Mouse (Mus musculus) hindbrain, embryonic 12.5 days (tissue): ENCODE results near the gene 1700025G04Rik. TPM values are rescaled to one million over a fixed set of nuclear protein-coding genes. Genes with fewer than 3 reads are reported as not detected.
A peak's percentile ranks its signal among the peaks of the same experiment; 100 is the strongest.

Experiments
- ATAC-seq: fragments of 200-750 bp; cut with Nextera tagmentation; 2 replicates; pipeline ENCODE4 v1.8.0; 2017; ENCODE audit warnings: moderate TSS enrichment; ENCODE audit not compliant: low FRiP score
- H3K27ac ChIP-seq: fragments of 300-500 bp; sonication (generic); 2 replicates; pipeline ENCODE4 v1.5.1; 2016; ENCODE audit warnings: mild to moderate bottlenecking
- H3K27me3 ChIP-seq: fragments of 300-500 bp; sonication (generic); 2 replicates; pipeline ENCODE4 v1.6.1; 2016; ENCODE audit warnings: mild to moderate bottlenecking
- H3K36me3 ChIP-seq: fragments of 300-500 bp; sonication (generic); 2 replicates; pipeline ENCODE4 v1.6.1; 2016; ENCODE audit warnings: mild to moderate bottlenecking
- H3K4me1 ChIP-seq: fragments of 300-500 bp; sonication (generic); 2 replicates; pipeline ENCODE4 v1.6.1; 2016
- H3K4me2 ChIP-seq: fragments of 300-500 bp; sonication (generic); replicated peaks from 2 replicates; pipeline ENCODE4 v1.6.1; 2016; ENCODE audit warnings: mild to moderate bottlenecking
- H3K4me3 ChIP-seq: fragments of 300-500 bp; sonication (generic); 2 replicates; pipeline ENCODE4 v1.5.1; 2016; ENCODE audit warnings: mild to moderate bottlenecking
- H3K9ac ChIP-seq: fragments of 300-500 bp; sonication (generic); 2 replicates; pipeline ENCODE4 v1.6.1; 2016; ENCODE audit warnings: mild to moderate bottlenecking, moderate library complexity
- H3K9me3 ChIP-seq: fragments of 300-500 bp; sonication (generic); replicated peaks from 2 replicates; pipeline ENCODE4 v1.6.1; 2016; ENCODE audit warnings: mild to moderate bottlenecking
- WGBS: fragments of 180-500 bp; shearing (Covaris S2); methylation state at CpG from one replicate; pipeline ENCODE4 v1.1.7; 2016; 5-methylcytosine and 5-hydroxymethylcytosine counted together
- polyA plus RNA-seq: library from polyadenylated mRNA; unstranded; fragments of >200 nt; fragmentation: Nextera tagmentation; extraction: Ambion mirVana; gene quantifications from 2 replicates; pipeline ENCODE4 v1.2.1, GENCODE M21; 2016

The 1700025G04Rik gene
- polyA plus RNA-seq, 1 experiment from 2014 or later: 51.0 TPM

DNA sequence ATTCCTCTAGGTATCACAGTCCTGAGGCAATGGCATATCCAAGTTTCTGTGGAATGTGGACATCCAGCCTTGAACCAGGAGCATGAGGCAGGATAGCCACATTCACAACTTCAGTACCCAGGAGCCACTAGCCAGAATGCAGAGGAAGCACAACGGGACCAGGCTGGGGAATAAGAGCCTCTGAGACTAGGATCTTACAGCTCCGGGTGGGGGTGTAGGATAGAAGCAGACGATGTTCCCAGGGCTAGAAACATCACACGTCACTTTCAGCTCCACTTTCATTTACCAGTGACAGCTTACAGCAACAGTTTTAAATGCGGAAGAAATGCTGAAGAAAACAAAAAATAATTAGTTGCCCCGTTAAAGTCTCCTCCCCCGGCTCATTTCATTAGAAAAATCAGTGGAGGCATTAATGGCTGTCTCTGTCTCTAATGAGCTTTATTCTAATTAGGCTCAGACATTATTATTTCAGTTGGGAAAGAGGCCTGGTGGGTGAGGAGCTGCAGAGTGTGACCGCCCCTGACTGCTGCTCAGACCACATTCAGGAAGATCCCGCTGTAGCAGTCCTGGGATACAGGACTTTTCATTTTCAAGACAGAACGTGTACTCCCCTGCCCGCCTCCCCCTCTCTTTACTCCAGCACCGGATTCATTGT lies 189.1 kb downstream of the 1700025G04Rik start:
- peak overlapping the region; percentile 35; the same call in 1 of the 2 replicates for H3K27ac ChIP-seq
- ATAC-seq: peak; percentile 61; the same call in 1 of the 2 replicates

GRCm38 (mm10) chr1:151899964-151900363 lies 190.0 kb downstream of the 1700025G04Rik start:
- Histone ChIP-seq H3K4me2 (no peak overlapping the region), H3K36me3 (no peaks in the 10 kb centered on the region), H3K27ac (peak overlapping the region; percentile 30; the same call in 1 of the 2 replicates), H3K4me3 (no peak overlapping the region), H3K9me3 (no peaks in the 10 kb centered on the region), H3K27me3 (no peaks in the 10 kb centered on the region), H3K9ac (no peak overlapping the region), H3K4me1 (peaks cover 22% of the 10 kb centered on the region)
- WGBS: 84% methylated on average over 7 of the region's 7 CpGs
- no peak for ATAC-seq

More for the DNA sequence above, 189.1 kb downstream of the 1700025G04Rik start:
- no peaks in the 10 kb centered on the region for H3K27me3 ChIP-seq
- H3K9ac ChIP-seq: no peak overlapping the region
- no peak overlapping the region for H3K4me3 ChIP-seq
- WGBS: 69% methylated on average over 12 of the region's 12 CpGs
- H3K4me2 ChIP-seq: no peak overlapping the region
- H3K36me3 ChIP-seq: no peaks in the 10 kb centered on the region
- H3K9me3 ChIP-seq: no peaks in the 10 kb centered on the region
- H3K4me1 ChIP-seq: peaks cover 22% of the 10 kb centered on the region

DNA sequence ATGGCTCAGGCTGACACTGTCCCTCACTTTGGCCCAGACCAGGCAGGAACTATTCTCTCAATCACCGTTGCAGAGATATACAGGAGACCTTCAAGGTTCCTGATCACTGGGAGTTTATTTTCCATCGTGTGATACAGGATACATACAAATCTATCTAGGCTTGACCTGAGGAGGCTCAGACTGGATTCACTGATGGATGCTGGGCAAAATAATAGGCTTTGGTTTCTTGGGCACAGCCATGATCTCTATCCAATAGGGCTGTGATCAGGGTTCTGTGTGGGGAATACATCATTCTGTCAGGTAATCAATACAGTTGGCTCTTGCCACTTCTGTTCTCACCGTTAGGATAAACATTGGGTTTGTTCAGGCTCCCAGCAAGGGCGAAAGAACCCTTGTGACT lies 194.5 kb downstream of the 1700025G04Rik start:
- Histone ChIP-seq H3K9me3 (no peaks in the 10 kb centered on the region), H3K4me1 (peaks cover 9% of the 10 kb centered on the region), H3K27ac (no peak overlapping the region), H3K9ac (no peak overlapping the region), H3K27me3 (no peaks in the 10 kb centered on the region), H3K4me2 (no peak overlapping the region), H3K4me3 (no peak overlapping the region), H3K36me3 (0 out of 2 replicates have a peak, but pooled peaks cover 4% of the 10 kb centered on the region)
- ATAC-seq: no peak
- WGBS: 72% methylated on average over 4 of the region's 4 CpGs

DNA sequence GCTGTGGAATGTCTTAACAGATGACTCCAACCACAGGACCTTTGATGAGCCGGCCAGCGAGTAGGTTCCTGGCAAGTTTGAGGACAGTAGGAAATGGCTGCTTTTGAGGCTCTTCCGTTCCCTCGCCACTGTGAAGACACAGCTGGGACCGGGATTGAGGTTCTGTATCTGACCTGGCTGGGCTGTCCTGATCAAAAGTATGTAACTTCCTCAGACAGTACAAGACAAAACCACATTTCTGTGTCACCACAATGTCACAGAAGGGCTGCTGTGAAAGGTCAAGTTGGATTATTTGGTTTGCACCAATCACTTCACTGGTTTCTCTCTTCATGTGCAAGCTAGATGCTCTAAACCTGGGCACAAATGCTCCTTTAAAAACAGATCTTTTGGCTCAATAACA lies 195.9 kb downstream of the 1700025G04Rik start:
- 89% methylated on average over 5 of the region's 5 CpGs for WGBS
- no peak for ATAC-seq
- no peak overlapping the region for H3K4me2 ChIP-seq

GRCm38 (mm10) chr1:151892008-151892407 lies 197.9 kb downstream of the 1700025G04Rik start:
- H3K27ac ChIP-seq: no peak overlapping the region
- no peak overlapping the region for H3K4me3 ChIP-seq
- 0 out of 2 replicates have a peak, but pooled peaks cover 4% of the 10 kb centered on the region for H3K36me3 ChIP-seq
- no peak overlapping the region for H3K9ac ChIP-seq
- H3K4me2 ChIP-seq: no peak overlapping the region
- WGBS: 87% methylated on average over 5 of the region's 5 CpGs
- no peak for ATAC-seq
- no peaks in the 10 kb centered on the region for H3K9me3 ChIP-seq
- no peaks in the 10 kb centered on the region for H3K27me3 ChIP-seq
- H3K4me1 ChIP-seq: peaks cover 10% of the 10 kb centered on the region

More for the DNA sequence above, 195.9 kb downstream of the 1700025G04Rik start:
- Histone ChIP-seq H3K27me3 (no peaks in the 10 kb centered on the region), H3K9ac (no peak overlapping the region), H3K4me1 (peaks cover 14% of the 10 kb centered on the region), H3K4me3 (no peak overlapping the region), H3K36me3 (0 out of 2 replicates have a peak, but pooled peaks cover 4% of the 10 kb centered on the region), H3K27ac (no peak overlapping the region), H3K9me3 (no peaks in the 10 kb centered on the region)

DNA sequence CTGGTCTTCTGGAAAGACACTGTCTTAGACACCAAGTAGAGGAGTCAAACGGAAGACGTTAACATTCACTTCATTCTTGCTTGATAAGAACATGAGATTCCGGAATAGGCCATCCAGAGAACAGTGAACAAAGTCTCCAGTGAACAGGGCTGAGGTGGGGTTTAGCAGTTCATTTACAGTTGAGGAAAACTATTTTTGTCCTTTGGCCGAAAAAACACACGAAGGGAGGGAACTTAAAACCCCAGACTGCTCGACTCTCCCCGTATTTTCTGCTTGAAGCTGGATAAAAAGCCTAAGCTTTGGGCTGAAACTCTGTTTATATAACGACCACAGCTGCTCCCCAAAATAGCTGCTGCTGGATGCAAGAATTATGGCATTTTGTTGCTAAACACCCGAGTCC lies 198.7 kb downstream of the 1700025G04Rik start:
- H3K9me3 ChIP-seq: no peaks in the 10 kb centered on the region
- no peak overlapping the region for H3K27ac ChIP-seq
- H3K36me3 ChIP-seq: 0 out of 2 replicates have a peak, but pooled peaks cover 4% of the 10 kb centered on the region
- WGBS: 87% methylated on average over 9 of the region's 9 CpGs
- H3K4me3 ChIP-seq: no peak overlapping the region
- no peak overlapping the region for H3K4me2 ChIP-seq
- H3K27me3 ChIP-seq: no peaks in the 10 kb centered on the region
- ATAC-seq: no peak
- H3K9ac ChIP-seq: no peak overlapping the region
- H3K4me1 ChIP-seq: peaks cover 7% of the 10 kb centered on the region

- no peak; the same call in 1 of the 2 replicates for ATAC-seq
- WGBS: 68% methylated on average over 14 of the region's 14 CpGs
- Histone ChIP-seq H3K27ac (peak overlapping the region; percentile 52; the same call in 1 of the 2 replicates), H3K36me3 (0 out of 2 replicates have a peak, but pooled peaks cover 4% of the 10 kb centered on the region), H3K4me3 (no peak overlapping the region), H3K4me1 (peaks cover 8% of the 10 kb centered on the region), H3K4me2 (no peak overlapping the region), H3K27me3 (no peaks in the 10 kb centered on the region), H3K9ac (no peak overlapping the region), H3K9me3 (no peaks in the 10 kb centered on the region)
Observed at GRCm38 (mm10) chr1:151890041-151890621, 199.8 kb downstream of the 1700025G04Rik start.

DNA sequence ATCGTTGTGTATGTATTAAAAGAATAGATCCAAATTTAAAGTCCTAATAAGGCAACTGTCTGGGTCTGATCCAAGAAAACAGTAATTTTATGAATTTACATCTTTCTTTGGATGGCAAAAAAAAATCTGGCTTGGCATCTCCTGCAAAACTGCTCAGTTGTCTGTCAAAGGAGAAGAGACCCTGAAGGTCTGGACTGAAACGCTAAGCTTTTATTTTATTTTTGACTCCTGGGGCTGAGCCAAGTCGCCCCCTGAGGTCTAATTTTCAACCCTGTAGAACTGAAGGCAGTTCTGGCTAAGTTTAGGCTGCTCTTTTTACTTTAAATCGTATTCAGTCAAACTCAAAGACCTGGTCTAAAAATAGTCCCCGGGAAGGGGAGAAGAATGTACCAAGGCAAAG lies 202.3 kb downstream of the 1700025G04Rik start:
- no peak overlapping the region for H3K4me2 ChIP-seq
- H3K9ac ChIP-seq: no peak overlapping the region
- no peaks in the 10 kb centered on the region for H3K27me3 ChIP-seq
- no peak overlapping the region for H3K4me3 ChIP-seq
- 0 out of 2 replicates have a peak, but pooled peaks cover 1% of the 10 kb centered on the region for H3K36me3 ChIP-seq
- peaks cover 13% of the 10 kb centered on the region for H3K4me1 ChIP-seq
- no peak overlapping the region for H3K27ac ChIP-seq
- no peak for ATAC-seq
- 81% methylated on average over 5 of the region's 5 CpGs for WGBS
- H3K9me3 ChIP-seq: no peaks in the 10 kb centered on the region

GRCm38 (mm10) chr1:151887126-151887525 lies 202.8 kb downstream of the 1700025G04Rik start:
- no peak for ATAC-seq
- Histone ChIP-seq H3K9me3 (no peaks in the 10 kb centered on the region), H3K4me3 (no peak overlapping the region), H3K36me3 (no peaks in the 10 kb centered on the region), H3K4me2 (no peak overlapping the region), H3K4me1 (peaks cover 13% of the 10 kb centered on the region), H3K27me3 (no peaks in the 10 kb centered on the region), H3K27ac (no peak overlapping the region), H3K9ac (no peak overlapping the region)
- WGBS: 91% methylated on average over 10 of the region's 10 CpGs

- Histone ChIP-seq H3K4me2 (no peak overlapping the region), H3K9ac (no peak overlapping the region), H3K9me3 (no peaks in the 10 kb centered on the region), H3K4me1 (peaks cover 20% of the 10 kb centered on the region), H3K27me3 (no peaks in the 10 kb centered on the region), H3K27ac (no peak overlapping the region), H3K4me3 (no peak overlapping the region), H3K36me3 (no peaks in the 10 kb centered on the region)
- 78% methylated on average over 2 of the region's 2 CpGs for WGBS
- no peak for ATAC-seq
Observed at GRCm38 (mm10) chr1:151886171-151886570, 203.8 kb downstream of the 1700025G04Rik start.

- Histone ChIP-seq H3K9ac (no peak overlapping the region), H3K4me1 (peaks cover 34% of the 10 kb centered on the region), H3K4me2 (no peak overlapping the region), H3K27me3 (no peaks in the 10 kb centered on the region), H3K9me3 (no peaks in the 10 kb centered on the region), H3K4me3 (no peak overlapping the region), H3K36me3 (no peaks in the 10 kb centered on the region), H3K27ac (no peak overlapping the region)
- ATAC-seq: peak; percentile 31; the same call in 1 of the 2 replicates
- 53% methylated on average over 1 of the region's 1 CpGs for WGBS
Observed at GRCm38 (mm10) chr1:151881253-151881652, 208.7 kb downstream of the 1700025G04Rik start.

GRCm38 (mm10) chr1:151880731-151881130 lies 209.2 kb downstream of the 1700025G04Rik start:
- no peak overlapping the region for H3K4me2 ChIP-seq
- H3K4me3 ChIP-seq: no peak overlapping the region
- H3K27me3 ChIP-seq: no peaks in the 10 kb centered on the region
- ATAC-seq: no peak
- H3K27ac ChIP-seq: no peak overlapping the region
- H3K9me3 ChIP-seq: no peaks in the 10 kb centered on the region
- H3K4me1 ChIP-seq: peaks cover 32% of the 10 kb centered on the region
- 40% methylated on average over 5 of the region's 5 CpGs for WGBS
- no peak overlapping the region for H3K9ac ChIP-seq
- no peaks in the 10 kb centered on the region for H3K36me3 ChIP-seq
